Mouse (Mus musculus) MEL (cell line): Measurements from ENCODE around the gene Rpl18a.

Experiments
- CTCF ChIP-seq, 3 experiments: IDR thresholded peaks in 2 of 3; conservative IDR thresholded peaks in 1 of 3; 2 replicates each; pipeline ENCODE4 v1.5.1; 2011 to 2012; ENCODE audit warnings: low read length in 3 of 3, low read depth in 2 of 3, mild to moderate bottlenecking in 2 of 3, improper control_type of control experiment in 1 of 3, inconsistent platforms in 1 of 3, mixed read lengths in 1 of 3, moderate library complexity in 1 of 3; ENCODE audit not compliant: control insufficient read depth in 1 of 3, insufficient read depth in 1 of 3, poor library complexity in 1 of 3, severe bottlenecking in 1 of 3
- ETS1 ChIP-seq: IDR thresholded peaks from 2 replicates; pipeline ENCODE4 v1.6.1; 2012; ENCODE audit warnings: low read depth, mild to moderate bottlenecking, inconsistent platforms, low read length, improper control_type of control experiment, moderate library complexity
- MAFK ChIP-seq: IDR thresholded peaks from 2 replicates; pipeline ENCODE4 v1.6.1; 2011; ENCODE audit warnings: low read depth, mild to moderate bottlenecking, low read length, improper control_type of control experiment, borderline replicate concordance
- MEF2A ChIP-seq: IDR thresholded peaks from 2 replicates; pipeline ENCODE4 v1.6.1; 2014; ENCODE audit warnings: low read depth, mild to moderate bottlenecking, inconsistent platforms, low read length, improper control_type of control experiment; ENCODE audit not compliant: poor library complexity, insufficient replicate concordance, severe bottlenecking; ENCODE audit errors: extremely low read depth
- POLR2A ChIP-seq, 2 experiments: IDR thresholded peaks; 2 replicates each; pipeline ENCODE4 v1.6.1; 2011 to 2012; ENCODE audit warnings: low read length in 2 of 2, mild to moderate bottlenecking in 2 of 2, control low read depth in 1 of 2, improper control_type of control experiment in 1 of 2, low read depth in 1 of 2, moderate library complexity in 1 of 2; ENCODE audit not compliant: control insufficient read depth in 1 of 2, insufficient read depth in 1 of 2, poor library complexity in 1 of 2
- RAD21 ChIP-seq: IDR thresholded peaks from 2 replicates; pipeline ENCODE4 v1.6.1; 2011; ENCODE audit warnings: mild to moderate bottlenecking, low read depth, low read length, improper control_type of control experiment
- TCF12 ChIP-seq: IDR thresholded peaks from 2 replicates; pipeline ENCODE4 v1.6.1; 2014; ENCODE audit warnings: low read depth, mild to moderate bottlenecking, inconsistent platforms, low read length, improper control_type of control experiment, moderate library complexity
- ZNF384 ChIP-seq: IDR thresholded peaks from 2 replicates; pipeline ENCODE4 v1.6.1; 2012; ENCODE audit warnings: low read depth, mild to moderate bottlenecking, inconsistent platforms, low read length, improper control_type of control experiment

DNA sequence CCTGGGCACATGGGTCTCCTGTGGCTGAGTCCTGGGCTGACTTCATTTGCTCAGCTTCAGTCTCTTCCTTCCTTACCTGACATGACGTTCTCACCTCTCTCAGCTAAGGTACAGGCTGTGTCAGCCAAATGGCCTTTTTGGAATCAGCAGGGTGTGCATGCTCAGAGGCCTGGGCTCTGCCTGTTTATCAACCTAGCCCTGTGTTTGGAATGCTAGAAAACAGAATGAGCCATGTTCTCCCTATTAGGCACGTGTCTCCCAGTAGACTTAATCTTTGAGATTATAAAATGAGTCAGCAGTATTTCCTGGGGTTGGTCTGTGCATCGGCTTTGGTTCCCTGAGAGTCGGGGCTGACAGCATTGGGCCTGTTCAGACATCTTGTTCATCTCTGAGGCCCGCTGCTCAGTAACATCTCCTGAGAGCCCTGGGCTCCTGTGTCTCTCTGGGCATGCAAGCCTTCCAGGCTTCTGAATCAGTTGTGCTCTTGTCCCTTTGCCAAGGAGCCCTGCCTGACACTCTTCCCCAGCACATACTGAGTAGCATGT is 31.6 kb upstream of the Rpl18a start:
- TF ChIP-seq CTCF (IDR thresholded peaks at IDR 0.05 in 2 of 3, conservative IDR thresholded peaks at IDR 0.05 in 1 of 3; ENCODE audit: control insufficient read depth in 1 of 3, insufficient read depth in 1 of 3, low read depth in 2 of 3, low read length in 3 of 3, poor library complexity in 1 of 3, severe bottlenecking in 1 of 3) (no peak), MEF2A (no peak), MAFK (peak; percentile 51; the same call in 1 of the 2 replicates), POLR2A (IDR thresholded peaks at IDR 0.05; ENCODE audit: control insufficient read depth in 1 of 2, insufficient read depth in 1 of 2, low read depth in 1 of 2, low read length in 2 of 2, poor library complexity in 1 of 2) (no peak), ZNF384 (no peak), ETS1 (0 out of 2 replicates have a peak, but pooled peaks have one; percentile 15), TCF12 (no peak), RAD21 (no peak)
